Comparison of ENCODE assay signal across 16 mouse cellular contexts in genomic region chr10:81234206-81234605, GRCm38 (mm10). TPM values are rescaled to one million over a fixed set of nuclear protein-coding genes. Genes with fewer than 3 reads are reported as not detected.
A peak's percentile ranks its signal among the peaks of the same experiment; 100 is the strongest.
DNase-seq lines count a peak whose midpoint lies in the region; ATAC-seq lines count a peak whose summit lies in the region.
"Had no signal": no experiment of that assay in that cellular context is flagged by ENCODE, and none has a peak within 500 bp of the region (broad histone marks: within the 10 kb centered on the region; RNA-seq: fewer than 3 reads in every experiment).

No protein-coding gene starts in this region.

- H3K4me3 ChIP-seq in forebrain, embryonic 13.5 days = no peak overlapping the region
- H3K4me3 ChIP-seq in forebrain, embryonic 12.5 days (replicated peaks) = no peak overlapping the region
- H3K4me3 ChIP-seq in megakaryocyte, embryonic 14.5 days (replicated peaks) = peak overlapping the region; percentile 28
- H3K4me3 ChIP-seq in hindbrain, embryonic 15.5 days = peak overlapping the region; percentile 73; the same call in 1 of the 2 replicates
- peak overlapping the region; percentile 75 for H3K4me3 ChIP-seq in neural tube, embryonic 15.5 days (replicated peaks)
- H3K4me3 ChIP-seq: heart, adult 2 months had no signal

- H3K4me1 ChIP-seq in forebrain, embryonic 13.5 days = peaks cover 35% of the 10 kb centered on the region
- peaks cover 45% of the 10 kb centered on the region for H3K4me1 ChIP-seq in forebrain, embryonic 12.5 days
- H3K4me1 ChIP-seq in megakaryocyte, embryonic 14.5 days = peaks cover 58% of the 10 kb centered on the region
- peaks cover 31% of the 10 kb centered on the region for H3K4me1 ChIP-seq in hindbrain, embryonic 15.5 days (replicated peaks)
- H3K4me1 ChIP-seq in neural tube, embryonic 15.5 days = peaks cover 35% of the 10 kb centered on the region

- H3K9me3 ChIP-seq in forebrain, embryonic 13.5 days (replicated peaks) = no peaks in the 10 kb centered on the region
- H3K9me3 ChIP-seq in forebrain, embryonic 12.5 days = no peaks in the 10 kb centered on the region
- H3K9me3 ChIP-seq in megakaryocyte, embryonic 14.5 days = no peaks in the 10 kb centered on the region
- H3K9me3 ChIP-seq in hindbrain, embryonic 15.5 days = no peaks in the 10 kb centered on the region
- no peaks in the 10 kb centered on the region for H3K9me3 ChIP-seq in neural tube, embryonic 15.5 days (replicated peaks)

- peak overlapping the region; percentile 67; the same call in 1 of the 2 replicates for H3K4me2 ChIP-seq in forebrain, embryonic 13.5 days
- no peak overlapping the region for H3K4me2 ChIP-seq in forebrain, embryonic 12.5 days
- H3K4me2 ChIP-seq in hindbrain, embryonic 15.5 days = peak overlapping the region; percentile 76; the same call in 1 of the 2 replicates
- peak overlapping the region; percentile 77 for H3K4me2 ChIP-seq in neural tube, embryonic 15.5 days

- ATAC-seq in forebrain, embryonic 13.5 days = no peak
- ATAC-seq in forebrain, embryonic 12.5 days (ENCODE audit: low FRiP score) = no peak
- no peak for ATAC-seq in megakaryocyte, adult 5-6 weeks (ENCODE audit: poor library complexity, severe bottlenecking)
- ATAC-seq in hindbrain, embryonic 15.5 days (ENCODE audit: low FRiP score, low read depth) = no peak
- ATAC-seq in neural tube, embryonic 15.5 days (ENCODE audit: low FRiP score) = no peak
- ATAC-seq: CD4-positive, CD25-positive, alpha-beta regulatory T cell, adult 4 months; Patski had no signal

- H3K36me3 ChIP-seq in forebrain, embryonic 13.5 days (ENCODE audit: poor library complexity, severe bottlenecking) = no peaks in the 10 kb centered on the region
- H3K36me3 ChIP-seq in forebrain, embryonic 12.5 days (replicated peaks) = no peaks in the 10 kb centered on the region; the same call in 1 of the 2 replicates
- no peaks in the 10 kb centered on the region for H3K36me3 ChIP-seq in megakaryocyte, embryonic 14.5 days (replicated peaks; ENCODE audit: low read length)
- no peaks in the 10 kb centered on the region for H3K36me3 ChIP-seq in hindbrain, embryonic 15.5 days
- H3K36me3 ChIP-seq in neural tube, embryonic 15.5 days = no peaks in the 10 kb centered on the region

- WGBS in forebrain, embryonic 13.5 days = 85% methylated on average over 6 of the region's 6 CpGs
- WGBS in forebrain, embryonic 12.5 days = 84% methylated on average over 6 of the region's 6 CpGs
- 89% methylated on average over 6 of the region's 6 CpGs for WGBS in hindbrain, embryonic 15.5 days
- WGBS in neural tube, embryonic 15.5 days = 86% methylated on average over 6 of the region's 6 CpGs

- DNase-seq in B cell, adult 2 months = no peak
- no peak for DNase-seq in heart, adult 9 months (ENCODE audit: low spot score in 2 of 2)
- DNase-seq: adrenal gland, postnatal 14 days; heart, adult 2 months; heart, postnatal 36 days; lung, postnatal 10 days; midbrain, embryonic 14.5 days had no signal

- no peak overlapping the region for H3K27ac ChIP-seq in forebrain, embryonic 13.5 days
- H3K27ac ChIP-seq in forebrain, embryonic 12.5 days = no peak overlapping the region
- H3K27ac ChIP-seq in hindbrain, embryonic 15.5 days (replicated peaks) = no peak overlapping the region
- no peak overlapping the region for H3K27ac ChIP-seq in neural tube, embryonic 15.5 days (replicated peaks)
- H3K27ac ChIP-seq: heart, adult 2 months had no signal

- peaks cover 8% of the 10 kb centered on the region for H3K27me3 ChIP-seq in forebrain, embryonic 13.5 days
- H3K27me3 ChIP-seq in forebrain, embryonic 12.5 days = peaks cover 40% of the 10 kb centered on the region
- H3K27me3 ChIP-seq in megakaryocyte, embryonic 14.5 days (replicated peaks) = peaks cover 73% of the 10 kb centered on the region
- H3K27me3 ChIP-seq in hindbrain, embryonic 15.5 days = peaks cover 4% of the 10 kb centered on the region; the same call in 1 of the 2 replicates
- peaks cover 9% of the 10 kb centered on the region for H3K27me3 ChIP-seq in neural tube, embryonic 15.5 days (replicated peaks)
- H3K27me3 ChIP-seq: Patski had no signal

- no peak overlapping the region for H3K9ac ChIP-seq in forebrain, embryonic 13.5 days
- no peak overlapping the region for H3K9ac ChIP-seq in forebrain, embryonic 12.5 days
- H3K9ac ChIP-seq in hindbrain, embryonic 15.5 days = no peak overlapping the region
- H3K9ac ChIP-seq in neural tube, embryonic 15.5 days (replicated peaks) = no peak overlapping the region

RNA-seq across cellular contexts. Expression of gene Zfr2, which starts 1.3 kb away (rescaled TPM):
- 9.7 and 10.9 TPM in 2 replicates for polyA plus RNA-seq in forebrain, embryonic 13.5 days (2015; fragmentation: Nextera tagmentation; extraction: Ambion mirVana)
- polyA plus RNA-seq in forebrain, embryonic 12.5 days (2016; fragmentation: Nextera tagmentation; extraction: Ambion mirVana) = 9.0 and 10.0 TPM in 2 replicates
- polyA plus RNA-seq in megakaryocyte, embryonic 14.5 days (2012; ENCODE audit: insufficient read depth, low replicate concordance) = 1.4 TPM in 1 of 2 replicates, not detected in the other
- not detected in 2 replicates for total RNA-seq in megakaryocyte, adult 5-6 weeks (2015)
- 0.16 and 0.26 TPM in 2 replicates for total RNA-seq in megakaryocyte, adult 5-6 weeks (2017)
- polyA plus RNA-seq in hindbrain, embryonic 15.5 days (2015; fragmentation: Nextera tagmentation; extraction: Ambion mirVana) = 30.3 and 34.0 TPM in 2 replicates
- polyA plus RNA-seq in neural tube, embryonic 15.5 days (2015; fragmentation: Nextera tagmentation; extraction: Ambion mirVana) = 27.1 and 31.9 TPM in 2 replicates

RNA-seq across cellular contexts. Expression of gene Atcay, which starts 3.6 kb away (rescaled TPM):
- polyA plus RNA-seq in forebrain, embryonic 13.5 days (2015; fragmentation: Nextera tagmentation; extraction: Ambion mirVana) = 44.5 and 54.2 TPM in 2 replicates
- polyA plus RNA-seq in forebrain, embryonic 12.5 days (2016; fragmentation: Nextera tagmentation; extraction: Ambion mirVana) = 31.8 and 33.9 TPM in 2 replicates
- polyA plus RNA-seq in megakaryocyte, embryonic 14.5 days (2012; ENCODE audit: insufficient read depth, low replicate concordance) = not detected in 2 replicates
- total RNA-seq in megakaryocyte, adult 5-6 weeks (2015) = not detected in 2 replicates
- total RNA-seq in megakaryocyte, adult 5-6 weeks (2017) = not detected in 2 replicates
- 80.6 and 85.5 TPM in 2 replicates for polyA plus RNA-seq in hindbrain, embryonic 15.5 days (2015; fragmentation: Nextera tagmentation; extraction: Ambion mirVana)
- polyA plus RNA-seq in neural tube, embryonic 15.5 days (2015; fragmentation: Nextera tagmentation; extraction: Ambion mirVana) = 64.8 and 91.1 TPM in 2 replicates

RNA-seq across cellular contexts. Expression of gene Matk, which starts 18.5 kb away (rescaled TPM):
- 5.6 and 7.4 TPM in 2 replicates for polyA plus RNA-seq in forebrain, embryonic 13.5 days (2015; fragmentation: Nextera tagmentation; extraction: Ambion mirVana)
- 4.1 and 5.7 TPM in 2 replicates for polyA plus RNA-seq in forebrain, embryonic 12.5 days (2016; fragmentation: Nextera tagmentation; extraction: Ambion mirVana)
- 6.2 and 21.4 TPM in 2 replicates for polyA plus RNA-seq in megakaryocyte, embryonic 14.5 days (2012; ENCODE audit: insufficient read depth, low replicate concordance)
- total RNA-seq in megakaryocyte, adult 5-6 weeks (2015) = 5.4 and 5.9 TPM in 2 replicates
- 7.5 and 8.1 TPM in 2 replicates for total RNA-seq in megakaryocyte, adult 5-6 weeks (2017)
- polyA plus RNA-seq in hindbrain, embryonic 15.5 days (2015; fragmentation: Nextera tagmentation; extraction: Ambion mirVana) = 43.8 and 49.7 TPM in 2 replicates
- polyA plus RNA-seq in neural tube, embryonic 15.5 days (2015; fragmentation: Nextera tagmentation; extraction: Ambion mirVana) = 37.1 and 48.3 TPM in 2 replicates

RNA-seq across cellular contexts. Expression of gene Nmrk2, which starts 32.4 kb away (rescaled TPM):
- polyA plus RNA-seq in forebrain, embryonic 13.5 days (2015; fragmentation: Nextera tagmentation; extraction: Ambion mirVana) = not detected in 2 replicates
- polyA plus RNA-seq in forebrain, embryonic 12.5 days (2016; fragmentation: Nextera tagmentation; extraction: Ambion mirVana) = not detected in 2 replicates
- not detected in 2 replicates for polyA plus RNA-seq in megakaryocyte, embryonic 14.5 days (2012; ENCODE audit: insufficient read depth, low replicate concordance)
- total RNA-seq in megakaryocyte, adult 5-6 weeks (2015) = not detected in 2 replicates
- not detected in 2 replicates for total RNA-seq in megakaryocyte, adult 5-6 weeks (2017)
- polyA plus RNA-seq in hindbrain, embryonic 15.5 days (2015; fragmentation: Nextera tagmentation; extraction: Ambion mirVana) = 0.10 TPM in 1 of 2 replicates, not detected in the other
- polyA plus RNA-seq in neural tube, embryonic 15.5 days (2015; fragmentation: Nextera tagmentation; extraction: Ambion mirVana) = 0.17 and 0.26 TPM in 2 replicates
- total RNA-seq: adrenal gland, postnatal 14 days had no signal
- polyA plus RNA-seq: kidney, embryonic 16.5 days; midbrain, embryonic 14.5 days had no signal

RNA-seq across cellular contexts. Expression of gene Mrpl54, which starts 32.5 kb away (rescaled TPM):
- 134 and 135 TPM in 2 replicates for polyA plus RNA-seq in forebrain, embryonic 13.5 days (2015; fragmentation: Nextera tagmentation; extraction: Ambion mirVana)
- 136 and 138 TPM in 2 replicates for polyA plus RNA-seq in forebrain, embryonic 12.5 days (2016; fragmentation: Nextera tagmentation; extraction: Ambion mirVana)
- 458 and 769 TPM in 2 replicates for polyA plus RNA-seq in megakaryocyte, embryonic 14.5 days (2012; ENCODE audit: insufficient read depth, low replicate concordance)
- total RNA-seq in megakaryocyte, adult 5-6 weeks (2015) = 52.1 and 67.0 TPM in 2 replicates
- total RNA-seq in megakaryocyte, adult 5-6 weeks (2017) = 97.4 and 154 TPM in 2 replicates
- 121 and 144 TPM in 2 replicates for polyA plus RNA-seq in hindbrain, embryonic 15.5 days (2015; fragmentation: Nextera tagmentation; extraction: Ambion mirVana)
- polyA plus RNA-seq in neural tube, embryonic 15.5 days (2015; fragmentation: Nextera tagmentation; extraction: Ambion mirVana) = 155 and 160 TPM in 2 replicates

Comparison
In these comparisons a context has a peak if more than half of its experiments do, and no peak if none do; other contexts are left out.
1. H3K4me3 ChIP-seq: peak in megakaryocyte, embryonic 14.5 days (single experiment), hindbrain, embryonic 15.5 days (single experiment) and neural tube, embryonic 15.5 days (single experiment); none in forebrain, embryonic 13.5 days (single experiment) and forebrain, embryonic 12.5 days (single experiment).
2. RNA of gene Atcay, which starts 3.6 kb away (polyA plus RNA-seq): 64.8 to 91.1 TPM in neural tube, embryonic 15.5 days, 80.6 to 85.5 TPM in hindbrain, embryonic 15.5 days, 44.5 to 54.2 TPM in forebrain, embryonic 13.5 days and 31.8 to 33.9 TPM in forebrain, embryonic 12.5 days; not detected in megakaryocyte, embryonic 14.5 days; every median in the first group is over 10 times any median in the second.